Mouse (Mus musculus): ENCODE measurements around the gene Cxcl17.

GRCm38 (mm10) chr7:25419536-25419935, 6.8 kb upstream of the Cxcl17 start:
- TF ChIP-seq EP300 (IDR thresholded peaks at IDR 0.05): no peak
- TF ChIP-seq CTCF (IDR thresholded peaks at IDR 0.05): no peak

Measured in lung, postnatal 0 days (tissue).